Mouse (Mus musculus) brain, embryonic 14.5 days (tissue): Measurements from ENCODE around the gene Gnai2.

ENCODE experiments used
- CTCF ChIP-seq: fragments of 200-500 bp; IDR thresholded peaks from 2 replicates; pipeline ENCODE4 v1.5.1; 2012; ENCODE audit warnings: inconsistent platforms, mild to moderate bottlenecking, moderate library complexity, borderline replicate concordance; ENCODE audit not compliant: insufficient read depth, insufficient read length; ENCODE audit errors: extremely low read depth
- POLR2A ChIP-seq: fragments of 200-500 bp; IDR thresholded peaks from 2 replicates; pipeline ENCODE4 v1.6.1; 2012; ENCODE audit warnings: mild to moderate bottlenecking, inconsistent platforms, borderline replicate concordance; ENCODE audit not compliant: poor library complexity, insufficient read depth, insufficient read length, severe bottlenecking; ENCODE audit errors: extremely low read depth

DNA sequence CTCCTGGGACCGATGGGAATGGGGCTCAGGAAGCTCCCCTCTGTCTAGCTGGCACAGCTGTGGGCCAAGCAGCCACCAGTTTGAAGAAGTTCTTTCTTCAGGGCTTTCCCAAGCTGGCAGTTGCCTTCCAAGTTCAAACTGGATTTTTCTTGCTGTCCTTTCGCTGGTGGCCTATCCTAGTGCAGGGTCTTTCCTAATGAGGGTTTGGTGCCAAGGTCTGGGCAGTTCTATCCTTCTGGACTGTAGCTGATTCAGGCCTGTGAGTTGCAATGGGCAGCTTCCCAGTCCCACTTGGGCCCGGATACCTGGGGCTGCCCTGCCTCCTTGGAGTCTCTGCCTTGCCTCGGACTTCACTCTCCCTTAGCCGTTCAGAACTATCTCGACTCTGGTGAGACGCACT is 15.1 kb upstream of the Gnai2 start:
- TF ChIP-seq POLR2A = no peak
- no peak for TF ChIP-seq CTCF
